Mouse (Mus musculus) megakaryocyte progenitor cell, adult 5-6 weeks (primary cell): ENCODE measurements around the gene Mrgprh. TPM values are rescaled to one million over a fixed set of nuclear protein-coding genes. Genes with fewer than 3 reads are reported as not detected.
"Not testable (repeated sequence)": the region's sequence is repeated elsewhere in the genome, so short reads cannot be mapped to it uniquely, and the experiment has no call there.

Experiments
- ATAC-seq: replicated peaks from 2 replicates; pipeline ENCODE4 v1.8.0; 2016; ENCODE audit warnings: mild to moderate bottlenecking, moderate TSS enrichment, inconsistent platforms; ENCODE audit not compliant: poor library complexity
- total RNA-seq, 2 experiments: library from RNA; stranded (forward) in 1 of 2; stranded (reverse) in 1 of 2; fragments of 157-497, 149-512 nt in 1 of 2; fragments of 200-1000 nt in 1 of 2; gene quantifications; 2 replicates each; pipeline versions ENCODE4 v1.2.3 to v1.2.4; 2015 to 2017

The Mrgprh gene
- total RNA-seq, 2 experiments from 2014 or later = not detected

DNA sequence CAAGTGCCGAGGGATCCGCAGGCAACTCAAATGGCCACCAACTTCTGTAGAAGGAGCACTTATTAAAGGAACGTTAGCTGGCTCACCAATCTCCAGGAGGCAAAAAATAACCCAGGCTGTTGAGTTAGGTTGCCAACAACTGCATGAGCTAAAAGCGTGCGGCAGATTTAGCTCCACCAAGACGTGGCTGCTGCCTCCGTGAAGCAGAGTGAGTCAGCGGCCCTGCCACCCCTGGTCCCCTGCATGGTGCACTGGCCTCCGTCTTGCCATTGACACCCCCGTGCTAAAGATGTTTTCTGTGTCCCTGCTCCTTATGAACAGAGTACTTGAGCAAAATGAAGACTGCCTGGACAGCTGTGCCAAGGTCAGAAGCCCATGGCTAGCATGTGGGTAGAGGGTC lies 9.0 kb upstream of the Mrgprh start:
- no peak for ATAC-seq

DNA sequence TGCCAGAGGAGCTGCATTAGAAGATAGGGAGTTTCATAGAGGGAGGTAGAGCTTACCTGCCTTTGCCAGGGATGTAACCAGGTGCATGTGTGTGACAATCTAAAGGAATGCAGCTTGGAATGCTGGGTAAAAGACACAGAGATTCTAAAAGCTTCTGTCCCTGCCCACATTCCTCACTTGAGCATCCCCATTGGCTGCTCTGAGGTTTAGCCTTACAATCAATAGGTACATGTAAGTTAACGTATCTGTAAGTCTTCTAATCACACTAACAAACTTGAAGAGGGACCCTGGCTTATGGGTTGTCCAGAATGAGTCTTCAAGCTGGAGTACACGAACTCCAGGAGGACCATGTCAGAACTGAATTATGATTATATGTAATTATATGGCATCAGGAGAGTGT lies 7.8 kb upstream of the Mrgprh start, which contains the start of gene Mas1:
Mas1 (minus strand) TSS at position 101 of the 400 bp plus-strand sequence.
- ATAC-seq = no peak

DNA sequence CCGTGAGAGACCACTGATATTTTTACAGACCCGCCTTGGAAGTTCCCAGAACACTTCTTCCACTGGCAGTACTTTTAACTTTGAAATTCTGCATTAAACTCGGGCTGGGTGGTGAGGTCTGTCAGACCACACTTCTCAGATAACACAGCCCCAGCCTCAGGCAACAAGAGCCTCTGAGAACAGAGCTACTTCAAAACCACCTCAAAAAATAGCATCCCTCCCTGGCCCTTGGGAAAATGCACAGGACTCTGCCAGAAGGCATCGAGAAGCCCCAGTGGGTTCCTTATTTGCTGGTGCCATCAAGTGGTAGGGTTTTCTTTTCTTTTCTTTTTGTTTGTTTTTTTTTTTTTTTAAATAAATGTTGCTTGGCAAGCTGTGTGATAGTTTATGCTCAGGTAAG lies 7.2 kb upstream of the Mrgprh start:
- ATAC-seq = no peak; the same call in 1 of the 2 replicates

DNA sequence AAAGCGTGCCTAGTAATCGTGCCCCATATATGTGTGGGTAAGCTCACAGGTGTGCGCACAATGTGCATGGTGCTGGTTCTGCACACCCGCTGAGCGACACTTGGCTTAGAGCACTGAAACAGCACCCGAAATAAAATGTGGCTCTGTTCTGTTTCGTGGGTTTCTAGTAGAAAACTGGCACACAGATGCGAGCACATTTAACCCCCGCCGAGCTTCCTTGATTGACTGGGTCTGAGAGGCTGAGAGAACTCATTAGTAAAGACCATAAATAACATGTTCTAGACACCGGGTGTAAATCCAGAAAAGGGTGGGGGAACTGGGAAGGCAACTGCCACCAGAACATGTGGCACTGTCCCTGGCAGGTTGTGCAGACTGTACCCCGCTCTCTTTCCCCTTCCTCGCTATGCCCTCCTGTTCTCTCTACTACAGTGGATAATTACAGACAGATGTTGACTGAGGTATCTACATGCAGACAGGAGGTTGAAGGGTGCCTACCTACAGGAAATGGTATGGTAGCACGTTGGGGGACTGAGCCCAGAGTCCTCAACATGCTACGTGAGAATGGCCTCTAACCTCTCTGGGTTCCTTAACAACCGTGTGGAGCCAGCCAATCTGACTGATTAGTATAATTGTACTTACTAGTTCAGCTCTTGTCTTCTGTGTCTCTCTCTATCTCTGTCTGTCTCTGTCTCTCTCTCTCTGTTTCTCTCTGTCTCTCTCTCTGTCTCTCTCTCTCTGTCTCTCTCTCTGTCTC lies 3.4 kb upstream of the Mrgprh start:
- ATAC-seq = 0 out of 2 replicates have a peak, but pooled peaks have one; percentile 9

DNA sequence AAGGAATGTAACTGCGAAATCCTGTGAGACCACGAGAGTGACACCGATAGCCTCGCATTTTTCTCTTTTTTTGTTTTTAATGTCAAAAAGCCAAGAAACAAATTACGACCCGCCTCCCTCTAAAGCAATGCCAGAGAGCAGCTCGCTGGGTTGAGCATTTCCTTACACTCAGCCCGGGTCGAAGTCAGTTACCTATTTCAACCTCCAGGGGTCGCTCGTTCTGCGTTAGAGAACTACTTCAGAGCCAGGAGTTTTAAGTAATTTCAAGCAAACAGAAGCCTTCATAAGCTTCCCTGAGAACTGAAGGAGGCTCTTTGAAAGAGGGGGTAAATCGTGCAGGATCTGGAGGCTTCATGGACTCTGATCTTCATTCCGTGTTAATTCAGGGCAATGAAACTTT lies 4.3 kb downstream of the Mrgprh start:
- peak; percentile 93 for ATAC-seq

DNA sequence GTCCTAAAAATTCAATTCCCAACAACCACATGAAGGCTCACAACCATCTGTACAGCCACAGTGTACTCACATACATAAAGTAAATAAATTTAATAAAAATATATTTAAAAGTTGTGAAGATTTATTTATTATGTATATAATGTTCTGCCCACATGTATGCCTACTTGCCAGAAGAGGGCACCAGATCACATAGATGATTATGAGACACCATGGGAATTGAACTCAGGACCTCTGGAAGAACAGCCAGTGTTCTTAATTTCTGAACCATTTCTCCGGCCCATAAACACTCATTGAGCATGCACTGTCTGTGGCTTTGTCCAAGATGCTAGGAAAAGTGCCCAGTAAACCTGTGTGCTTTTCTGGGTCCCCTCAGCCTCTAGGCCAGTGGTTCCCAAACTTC lies 5.4 kb downstream of the Mrgprh start:
- no peak for ATAC-seq

- 0 out of 2 replicates have a peak, but pooled peaks have one; percentile 50 for ATAC-seq
Observed at GRCm38 (mm10) chr17:12886620-12887019, 10.8 kb downstream of the Mrgprh start.

GRCm38 (mm10) chr17:12887021-12887775 lies 11.4 kb downstream of the Mrgprh start:
- no peak for ATAC-seq

GRCm38 (mm10) chr17:12891054-12891453 lies 15.2 kb downstream of the Mrgprh start:
- no peak for ATAC-seq

DNA sequence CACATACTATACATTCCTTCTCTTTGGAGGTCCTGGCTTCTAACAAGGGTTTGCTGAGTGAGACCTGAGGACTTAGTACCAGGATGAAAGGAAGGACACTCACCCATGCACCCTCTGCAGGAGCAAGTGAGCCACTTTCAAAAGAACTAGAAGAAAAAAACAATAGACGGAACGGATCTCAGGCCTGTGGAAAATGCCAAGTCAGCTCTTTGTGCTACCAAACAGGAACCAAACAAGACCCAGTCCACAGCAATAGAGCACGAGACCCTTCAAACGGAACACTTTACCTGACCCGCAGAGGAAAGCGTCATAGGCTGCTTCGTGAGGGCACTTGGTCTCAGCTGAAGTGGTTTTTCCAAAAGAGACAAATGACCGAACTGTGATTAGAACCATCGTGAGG lies 16.2 kb downstream of the Mrgprh start:
- no peak for ATAC-seq

DNA sequence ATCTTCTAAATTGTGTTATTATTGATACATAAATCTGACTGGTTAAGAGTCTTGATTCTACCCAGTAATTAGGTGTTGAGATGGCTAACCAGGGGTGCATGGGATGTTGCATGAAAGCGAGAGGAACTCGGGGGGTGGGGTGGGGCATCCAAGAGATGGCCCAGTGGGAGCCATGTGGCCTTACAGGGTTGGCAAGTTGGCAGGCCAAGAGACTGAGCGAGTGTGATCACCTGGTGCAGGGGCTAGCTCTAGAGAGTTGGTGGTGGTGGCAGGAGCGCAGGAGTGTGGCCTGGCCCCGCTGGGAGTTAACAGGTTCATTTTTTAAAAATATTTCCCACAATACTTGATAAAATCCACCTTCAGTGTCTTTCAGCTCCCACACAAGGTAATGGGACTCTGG lies 21.8 kb downstream of the Mrgprh start:
- ATAC-seq = no peak

GRCm38 (mm10) chr17:12898607-12899006 lies 22.8 kb downstream of the Mrgprh start:
- ATAC-seq = not testable (repeated sequence)

DNA sequence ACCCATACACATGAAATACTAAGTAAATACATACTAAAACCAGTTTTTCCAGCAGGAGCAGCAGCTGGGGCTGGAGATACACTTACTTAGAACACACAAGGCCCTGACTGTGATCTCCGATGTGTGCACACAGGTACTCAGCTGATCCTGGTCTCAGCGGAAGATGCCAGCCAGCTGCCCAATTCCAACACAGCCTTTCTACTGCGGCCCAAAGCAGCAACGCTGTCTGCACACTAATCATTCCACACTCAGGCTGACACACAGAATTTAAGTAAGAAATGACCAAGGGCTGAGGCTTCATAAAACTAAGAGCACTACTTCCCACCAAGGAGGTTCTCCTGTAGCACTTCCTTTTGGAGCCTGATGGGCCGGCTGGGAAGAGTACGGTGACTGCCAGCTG lies 26.5 kb downstream of the Mrgprh start:
- ATAC-seq = no peak

DNA sequence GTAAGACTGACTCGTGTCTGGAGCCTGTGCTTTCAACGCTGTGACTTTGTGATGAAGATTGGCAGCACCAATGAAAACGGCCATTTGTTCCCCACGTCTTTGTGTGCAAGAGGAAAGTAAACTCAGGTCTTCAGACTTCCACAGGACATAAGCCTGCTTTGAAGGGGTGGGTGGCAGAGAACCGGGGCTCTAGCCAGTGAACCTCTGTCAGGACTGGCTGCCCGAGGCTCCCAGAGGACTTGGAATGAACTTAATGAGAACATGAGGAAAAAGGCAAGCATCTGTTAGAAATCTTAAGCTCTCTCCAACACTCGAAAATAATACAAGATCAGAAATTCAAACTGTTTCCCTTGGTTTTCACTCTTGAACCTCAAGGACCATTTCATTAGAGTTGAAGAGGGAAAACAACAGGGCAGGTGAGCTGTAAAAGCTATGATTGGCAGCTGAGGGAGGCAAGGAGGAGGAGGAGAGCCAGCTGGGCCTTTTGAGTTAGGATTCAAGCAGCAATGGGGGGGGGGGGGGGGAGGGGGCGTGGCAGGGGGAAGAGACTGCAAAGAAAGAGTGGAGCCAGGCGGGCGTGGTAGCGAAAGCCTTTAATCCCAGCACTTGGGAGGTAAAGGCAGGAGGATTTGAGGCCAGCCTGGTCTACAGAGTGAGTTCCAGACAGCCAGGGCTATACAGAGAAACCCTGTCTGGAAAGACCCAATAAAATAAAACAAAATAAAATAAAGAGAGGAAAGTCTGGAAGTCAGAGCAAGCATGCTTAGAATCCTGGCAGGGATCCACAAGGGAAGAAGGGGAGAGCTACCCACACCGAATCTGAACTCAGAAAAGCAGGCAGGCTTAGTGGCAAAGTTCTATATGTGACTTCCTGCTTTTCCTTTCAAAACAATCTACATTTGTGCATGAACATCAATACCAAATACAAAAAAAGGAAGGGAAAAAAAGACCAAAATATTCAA lies 27.8 kb downstream of the Mrgprh start:
- no peak for ATAC-seq

DNA sequence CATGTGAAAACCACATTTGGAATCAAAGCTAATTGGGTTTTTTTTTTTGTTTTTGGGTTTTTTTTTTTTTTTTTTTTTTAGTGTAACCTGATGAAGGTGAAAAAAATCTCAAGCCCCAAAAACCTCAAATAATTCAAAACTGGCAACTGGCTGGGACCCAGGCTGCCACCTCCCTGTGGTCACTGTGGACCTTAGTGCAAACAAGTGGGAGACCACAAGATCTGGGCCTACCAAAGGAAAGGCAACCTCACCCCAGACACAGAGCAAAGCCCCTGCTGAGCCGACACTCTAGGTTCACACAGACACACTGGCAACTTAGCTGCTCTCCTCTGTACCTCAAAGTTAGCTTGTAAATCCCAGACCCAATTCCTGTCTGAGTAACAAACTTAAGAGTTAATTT lies 28.5 kb downstream of the Mrgprh start:
- ATAC-seq = no peak

GRCm38 (mm10) chr17:12905810-12906209 lies 30.0 kb downstream of the Mrgprh start:
- no peak for ATAC-seq

- no peak for ATAC-seq
Observed at GRCm38 (mm10) chr17:12906436-12906835, 30.6 kb downstream of the Mrgprh start.

GRCm38 (mm10) chr17:12909361-12910280 lies 33.8 kb downstream of the Mrgprh start, which contains the start of gene Pnldc1:
Gene Pnldc1, minus strand, starts transcription at chr17:12910230.
- no peak for ATAC-seq

- ATAC-seq = no peak
Observed at GRCm38 (mm10) chr17:12910391-12910790, 34.6 kb downstream of the Mrgprh start.

- ATAC-seq = peak; percentile 4
Observed at GRCm38 (mm10) chr17:12915488-12915880, 39.6 kb downstream of the Mrgprh start, which contains the start of gene Tcp1. Gene Tcp1, plus strand, starts transcription at chr17:12915701.
